ENCODE assay signal across 25 mouse cellular contexts in the genomic region with DNA sequence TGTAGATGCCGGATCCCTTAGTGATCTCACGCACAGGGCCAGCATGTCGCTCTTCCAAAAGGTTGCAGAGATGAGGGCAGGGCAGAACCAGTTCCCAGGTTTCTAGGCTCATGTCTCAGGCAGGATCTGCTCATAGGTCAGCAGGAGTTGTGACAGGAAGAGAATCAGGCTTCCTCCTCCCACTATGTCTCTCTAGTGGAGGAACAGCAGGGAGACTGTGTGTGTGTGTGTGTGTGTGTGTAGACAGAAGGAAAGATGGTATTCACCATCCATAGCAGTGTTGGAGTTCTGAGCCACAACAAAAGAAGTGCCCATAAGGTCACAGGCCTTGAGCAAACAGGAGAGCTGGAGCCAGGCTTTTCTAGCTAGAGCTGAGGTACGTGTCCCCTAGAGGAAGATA. TPM values are rescaled to one million over a fixed set of nuclear protein-coding genes. Genes with fewer than 3 reads are reported as not detected.
DNase-seq lines count a peak whose midpoint lies in the region; ATAC-seq and TF ChIP-seq lines count a peak whose summit lies in the region.
"Had no signal": no experiment of that assay in that cellular context is flagged by ENCODE, and none has a peak within 500 bp of the region (broad histone marks: within the 10 kb centered on the region; RNA-seq: fewer than 3 reads in every experiment).

No protein-coding gene starts in this region.

- H3K27me3 ChIP-seq in forebrain, embryonic 10.5 days (ENCODE audit: poor library complexity, severe bottlenecking) = no peaks in the 10 kb centered on the region
- H3K27me3 ChIP-seq in forebrain, embryonic 13.5 days = no peaks in the 10 kb centered on the region
- H3K27me3 ChIP-seq in heart, postnatal 0 days (ENCODE audit: control insufficient read depth, insufficient read depth, low read length) = no peaks in the 10 kb centered on the region
- no peaks in the 10 kb centered on the region for H3K27me3 ChIP-seq in midbrain, embryonic 11.5 days (ENCODE audit: control insufficient read depth, insufficient read depth, low read length)
- no peaks in the 10 kb centered on the region for H3K27me3 ChIP-seq in midbrain, embryonic 16.5 days (ENCODE audit: control insufficient read depth, insufficient read depth, low read depth, low read length)
- no peaks in the 10 kb centered on the region for H3K27me3 ChIP-seq in hindbrain, embryonic 13.5 days
- H3K27me3 ChIP-seq: embryonic facial prominence, embryonic 12.5 days had no signal

- peak overlapping the region; percentile 83 for H3K27ac ChIP-seq in forebrain, embryonic 10.5 days
- H3K27ac ChIP-seq in forebrain, embryonic 13.5 days = no peak overlapping the region
- 0 out of 2 replicates have a peak overlapping the region, but pooled peaks have one; percentile 25 for H3K27ac ChIP-seq in heart, postnatal 0 days (ENCODE audit: low read depth)
- H3K27ac ChIP-seq in midbrain, embryonic 11.5 days (ENCODE audit: low read depth, low read length) = 0 out of 2 replicates have a peak overlapping the region, but pooled peaks have one; percentile 51
- no peak overlapping the region for H3K27ac ChIP-seq in midbrain, embryonic 16.5 days (ENCODE audit: low read length)
- no peak overlapping the region for H3K27ac ChIP-seq in hindbrain, embryonic 13.5 days
- H3K27ac ChIP-seq: embryonic facial prominence, embryonic 12.5 days; stomach, postnatal 0 days had no signal

- TF ChIP-seq CTCF in heart, postnatal 0 days (IDR thresholded peaks at IDR 0.05; ENCODE audit: low read depth) = no peak

- H3K9ac ChIP-seq in forebrain, embryonic 13.5 days = no peak overlapping the region
- no peak overlapping the region for H3K9ac ChIP-seq in heart, postnatal 0 days (replicated peaks; ENCODE audit: low read depth, low read length)
- H3K9ac ChIP-seq in midbrain, embryonic 11.5 days (ENCODE audit: low read length) = no peak overlapping the region
- no peak overlapping the region for H3K9ac ChIP-seq in midbrain, embryonic 16.5 days (ENCODE audit: low read depth, low read length)
- no peak overlapping the region for H3K9ac ChIP-seq in hindbrain, embryonic 13.5 days
- H3K9ac ChIP-seq: embryonic facial prominence, embryonic 12.5 days had no signal

- no peak for DNase-seq in forebrain, embryonic 10.5 days (ENCODE audit: extremely low spot score, low spot score)
- no peak for DNase-seq in heart, postnatal 0 days (ENCODE audit: low spot score)
- DNase-seq in heart, adult 9 months (ENCODE audit: low spot score in 2 of 2) = no peak
- no peak for DNase-seq in midbrain, embryonic 11.5 days (ENCODE audit: low spot score, missing footprints)
- DNase-seq in layer of hippocampus, adult 9-10 months (ENCODE audit: low spot score) = no peak
- DNase-seq: adrenal gland, postnatal 10 days; gastrocnemius, postnatal 10 days; heart, adult 18-20 months; heart, postnatal 10 days; kidney, adult 2 months; kidney, postnatal 10 days; lung, adult 18-20 months; lung, postnatal 36 days had no signal

- WGBS in forebrain, embryonic 10.5 days = 71% methylated on average over 4 of the region's 4 CpGs
- WGBS in forebrain, embryonic 13.5 days = 65% methylated on average over 4 of the region's 4 CpGs
- WGBS in heart, postnatal 0 days = 66% methylated on average over 4 of the region's 4 CpGs
- 53% methylated on average over 4 of the region's 4 CpGs for WGBS in midbrain, embryonic 11.5 days
- 53% methylated on average over 4 of the region's 4 CpGs for WGBS in midbrain, embryonic 16.5 days
- WGBS in hindbrain, embryonic 13.5 days = 60% methylated on average over 4 of the region's 4 CpGs

- H3K4me3 ChIP-seq in forebrain, embryonic 10.5 days = no peak overlapping the region
- no peak overlapping the region for H3K4me3 ChIP-seq in forebrain, embryonic 13.5 days
- H3K4me3 ChIP-seq in heart, postnatal 0 days (ENCODE audit: low read depth, low read length) = no peak overlapping the region
- H3K4me3 ChIP-seq in midbrain, embryonic 11.5 days (ENCODE audit: low read depth, low read length) = no peak overlapping the region
- H3K4me3 ChIP-seq in midbrain, embryonic 16.5 days (ENCODE audit: low read depth, low read length) = no peak overlapping the region
- H3K4me3 ChIP-seq in hindbrain, embryonic 13.5 days = no peak overlapping the region
- H3K4me3 ChIP-seq: embryonic facial prominence, embryonic 12.5 days; erythroblast, embryonic 14.5 days had no signal

- no peaks in the 10 kb centered on the region for H3K9me3 ChIP-seq in forebrain, embryonic 10.5 days
- H3K9me3 ChIP-seq in forebrain, embryonic 13.5 days (replicated peaks) = no peaks in the 10 kb centered on the region
- H3K9me3 ChIP-seq in heart, postnatal 0 days (replicated peaks; ENCODE audit: control insufficient read depth, low read length) = no peaks in the 10 kb centered on the region
- no peaks in the 10 kb centered on the region for H3K9me3 ChIP-seq in midbrain, embryonic 11.5 days (ENCODE audit: control insufficient read depth, low read length)
- no peaks in the 10 kb centered on the region for H3K9me3 ChIP-seq in midbrain, embryonic 16.5 days (replicated peaks; ENCODE audit: control insufficient read depth, low read length, poor library complexity, severe bottlenecking)
- H3K9me3 ChIP-seq in hindbrain, embryonic 13.5 days = no peaks in the 10 kb centered on the region
- H3K9me3 ChIP-seq: embryonic facial prominence, embryonic 12.5 days; G1E had no signal

- no peak for TF ChIP-seq EP300 in heart, postnatal 0 days (IDR thresholded peaks at IDR 0.05; ENCODE audit: low read depth)

- H3K4me2 ChIP-seq in forebrain, embryonic 13.5 days = no peak overlapping the region
- no peak overlapping the region for H3K4me2 ChIP-seq in heart, postnatal 0 days (ENCODE audit: low read depth, low read length)
- H3K4me2 ChIP-seq in midbrain, embryonic 11.5 days = no peak overlapping the region
- H3K4me2 ChIP-seq in midbrain, embryonic 16.5 days (ENCODE audit: low read length) = no peak overlapping the region
- no peak overlapping the region for H3K4me2 ChIP-seq in hindbrain, embryonic 13.5 days
- H3K4me2 ChIP-seq: embryonic facial prominence, embryonic 12.5 days; liver, embryonic 11.5 days had no signal

- no peaks in the 10 kb centered on the region for H3K36me3 ChIP-seq in forebrain, embryonic 10.5 days (replicated peaks)
- H3K36me3 ChIP-seq in forebrain, embryonic 13.5 days (ENCODE audit: poor library complexity, severe bottlenecking) = no peaks in the 10 kb centered on the region
- no peaks in the 10 kb centered on the region for H3K36me3 ChIP-seq in heart, postnatal 0 days (replicated peaks; ENCODE audit: control insufficient read depth, insufficient read depth, low read length)
- H3K36me3 ChIP-seq in midbrain, embryonic 11.5 days (ENCODE audit: control insufficient read depth, insufficient read depth, low read length) = no peaks in the 10 kb centered on the region
- no peaks in the 10 kb centered on the region for H3K36me3 ChIP-seq in midbrain, embryonic 16.5 days (ENCODE audit: control insufficient read depth, insufficient read depth, low read length)
- no peaks in the 10 kb centered on the region for H3K36me3 ChIP-seq in hindbrain, embryonic 13.5 days
- H3K36me3 ChIP-seq: embryonic facial prominence, embryonic 12.5 days; G1E had no signal

- peaks cover 34% of the 10 kb centered on the region for H3K4me1 ChIP-seq in forebrain, embryonic 10.5 days
- peaks cover 14% of the 10 kb centered on the region for H3K4me1 ChIP-seq in forebrain, embryonic 13.5 days
- 0 out of 2 replicates have a peak, but pooled peaks cover under 1% of the 10 kb centered on the region for H3K4me1 ChIP-seq in heart, postnatal 0 days (ENCODE audit: control insufficient read depth, insufficient read depth)
- H3K4me1 ChIP-seq in midbrain, embryonic 11.5 days (ENCODE audit: control insufficient read depth, insufficient read depth, low read length) = peaks cover 19% of the 10 kb centered on the region
- H3K4me1 ChIP-seq in midbrain, embryonic 16.5 days (ENCODE audit: control insufficient read depth, insufficient read depth, low read length) = peaks cover 8% of the 10 kb centered on the region
- H3K4me1 ChIP-seq in hindbrain, embryonic 13.5 days (replicated peaks) = peaks cover 14% of the 10 kb centered on the region

- ATAC-seq in forebrain, embryonic 13.5 days = no peak
- ATAC-seq in heart, postnatal 0 days (ENCODE audit: insufficient read depth, low read depth) = no peak
- ATAC-seq in midbrain, embryonic 11.5 days (ENCODE audit: low FRiP score) = peak; percentile 57
- no peak for ATAC-seq in midbrain, embryonic 16.5 days
- ATAC-seq in hindbrain, embryonic 13.5 days (ENCODE audit: low FRiP score) = peak; percentile 21; the same call in 1 of the 2 replicates
- ATAC-seq: activated CD4-positive, CD25-positive, alpha-beta regulatory T cell, adult 4 months; inflammation-experienced regulatory T-cells, adult 6 months had no signal

RNA-seq across cellular contexts. Expression of gene Car4, which starts 9.1 kb away (rescaled TPM):
- polyA plus RNA-seq in forebrain, embryonic 10.5 days (2016; fragmentation: Nextera tagmentation; extraction: Ambion mirVana) = 3.7 and 3.8 TPM in 2 replicates
- 1.2 and 2.0 TPM in 2 replicates for polyA plus RNA-seq in forebrain, embryonic 13.5 days (2015; fragmentation: Nextera tagmentation; extraction: Ambion mirVana)
- 7.4 TPM in 1 of 2 replicates, not detected in the other for total RNA-seq in heart, postnatal 0 days (2014; rRNA removed; ENCODE audit: low replicate concordance)
- polyA plus RNA-seq in heart, postnatal 0 days (2015; fragmentation: Nextera tagmentation; extraction: Ambion mirVana) = 30.8 and 33.7 TPM in 2 replicates
- 5.5 and 6.6 TPM in 2 replicates for polyA plus RNA-seq in midbrain, embryonic 11.5 days (2014; fragmentation: Nextera tagmentation; extraction: Ambion mirVana)
- 3.6 and 5.7 TPM in 2 replicates for polyA plus RNA-seq in midbrain, embryonic 16.5 days (2015; fragmentation: Nextera tagmentation; extraction: Ambion mirVana)
- polyA plus RNA-seq in hindbrain, embryonic 13.5 days (2015; fragmentation: Nextera tagmentation; extraction: Ambion mirVana) = 5.1 and 5.2 TPM in 2 replicates
- total RNA-seq: common myeloid progenitor, adult 5-6 weeks; G1E; megakaryocyte-erythroid progenitor cell, adult 5-6 weeks had no signal
- polyA plus RNA-seq: activated CD4-positive, CD25-positive, alpha-beta regulatory T cell, adult 4 months; erythroblast, embryonic 14.5 days; G1E; inflammation-experienced regulatory T-cells, adult 6 months had no signal

RNA-seq across cellular contexts. Expression of gene Znhit3, which starts 50.5 kb away (rescaled TPM):
- polyA plus RNA-seq in forebrain, embryonic 10.5 days (2016; fragmentation: Nextera tagmentation; extraction: Ambion mirVana) = 97.6 and 99.8 TPM in 2 replicates
- 75.3 and 76.3 TPM in 2 replicates for polyA plus RNA-seq in forebrain, embryonic 13.5 days (2015; fragmentation: Nextera tagmentation; extraction: Ambion mirVana)
- 21.1 and 31.0 TPM in 2 replicates for total RNA-seq in heart, postnatal 0 days (2014; rRNA removed; ENCODE audit: low replicate concordance)
- 27.5 and 29.6 TPM in 2 replicates for polyA plus RNA-seq in heart, postnatal 0 days (2015; fragmentation: Nextera tagmentation; extraction: Ambion mirVana)
- polyA plus RNA-seq in midbrain, embryonic 11.5 days (2014; fragmentation: Nextera tagmentation; extraction: Ambion mirVana) = 69.4 and 72.4 TPM in 2 replicates
- polyA plus RNA-seq in midbrain, embryonic 16.5 days (2015; fragmentation: Nextera tagmentation; extraction: Ambion mirVana) = 63.4 and 64.2 TPM in 2 replicates
- 64.0 and 69.1 TPM in 2 replicates for polyA plus RNA-seq in hindbrain, embryonic 13.5 days (2015; fragmentation: Nextera tagmentation; extraction: Ambion mirVana)

Comparison
In these comparisons a context has a peak if more than half of its experiments do, and no peak if none do; other contexts are left out.
1. H3K27ac ChIP-seq: peak in forebrain, embryonic 10.5 days (single experiment), heart, postnatal 0 days (single experiment) and midbrain, embryonic 11.5 days (single experiment); none in forebrain, embryonic 13.5 days (single experiment), midbrain, embryonic 16.5 days (single experiment) and hindbrain, embryonic 13.5 days (single experiment).
2. ATAC-seq: peak in midbrain, embryonic 11.5 days (single experiment) and hindbrain, embryonic 13.5 days (single experiment); none in forebrain, embryonic 13.5 days (single experiment), heart, postnatal 0 days (single experiment) and midbrain, embryonic 16.5 days (single experiment).